Mouse (Mus musculus) frontal cortex, adult 2 months (tissue): Measurements from ENCODE around the gene Ccdc33. TPM values are rescaled to one million over a fixed set of nuclear protein-coding genes. Genes with fewer than 3 reads are reported as not detected.

Experiments used
- DNase-seq, 2 experiments: peaks; one replicate each; pipeline ENCODE4 v3.0.0; 2022; ENCODE audit warnings: low spot score in 1 of 2; ENCODE audit errors: extremely low spot score in 1 of 2
- polyA plus RNA-seq: library from polyadenylated mRNA; depleted of rRNA; stranded (reverse); fragments of >200 nt; gene quantifications from 2 replicates; pipeline ENCODE4 v1.2.3, GENCODE M21; 2012

The Ccdc33 gene
- polyA plus RNA-seq, 1 experiment, result 1.4 TPM

GRCm38 (mm10) chr9:58131735-58132134 lies 13.1 kb upstream of the Ccdc33 start:
- no peak for DNase-seq

GRCm38 (mm10) chr9:58130909-58131308 lies 12.3 kb upstream of the Ccdc33 start:
- DNase-seq, result no peak

- no peak for DNase-seq
These were observed 10.9 kb upstream of the Ccdc33 start for GRCm38 (mm10) chr9:58129508-58129907.

GRCm38 (mm10) chr9:58128926-58129413 lies 10.3 kb upstream of the Ccdc33 start:
- DNase-seq, result no peak

GRCm38 (mm10) chr9:58125811-58126210 lies 7.2 kb upstream of the Ccdc33 start:
- DNase-seq, result no peak

GRCm38 (mm10) chr9:58125085-58125484 lies 6.5 kb upstream of the Ccdc33 start:
- DNase-seq, result no peak

GRCm38 (mm10) chr9:58116024-58116651 lies 2.5 kb downstream of the Ccdc33 start:
- DNase-seq, result peak in 1 of 2 experiments; percentile 54

- DNase-seq, result no peak
These were observed 3.2 kb downstream of the Ccdc33 start for GRCm38 (mm10) chr9:58115297-58115925.

GRCm38 (mm10) chr9:58114019-58114418 lies 4.6 kb downstream of the Ccdc33 start:
- no peak for DNase-seq

- DNase-seq, result no peak
These were observed 5.2 kb downstream of the Ccdc33 start for GRCm38 (mm10) chr9:58113279-58113884.

GRCm38 (mm10) chr9:58112866-58113278 lies 5.8 kb downstream of the Ccdc33 start:
- no peak for DNase-seq

GRCm38 (mm10) chr9:58112321-58112751 lies 6.3 kb downstream of the Ccdc33 start:
- DNase-seq, result no peak

- DNase-seq, result peak; percentile 61 to 89
These were observed 7.2 kb downstream of the Ccdc33 start for GRCm38 (mm10) chr9:58111431-58111830.

GRCm38 (mm10) chr9:58110787-58111186 lies 7.8 kb downstream of the Ccdc33 start:
- DNase-seq, result no peak

GRCm38 (mm10) chr9:58107494-58107893 lies 11.1 kb downstream of the Ccdc33 start:
- no peak for DNase-seq

GRCm38 (mm10) chr9:58105595-58106169 lies 12.9 kb downstream of the Ccdc33 start:
- no peak for DNase-seq

- no peak for DNase-seq
These were observed 15.0 kb downstream of the Ccdc33 start for GRCm38 (mm10) chr9:58103647-58104046.

GRCm38 (mm10) chr9:58102013-58102412 lies 16.6 kb downstream of the Ccdc33 start:
- peak in 1 of 2 experiments; percentile 68 for DNase-seq

- DNase-seq, result no peak
These were observed 18.6 kb downstream of the Ccdc33 start for GRCm38 (mm10) chr9:58099836-58100565.

- peak in 1 of 2 experiments; percentile 61 for DNase-seq
These were observed 21.9 kb downstream of the Ccdc33 start for GRCm38 (mm10) chr9:58096629-58097301.
